Mouse (Mus musculus): ENCODE measurements around the gene Ptma. TPM values are rescaled to one million over a fixed set of nuclear protein-coding genes. Genes with fewer than 3 reads are reported as not detected.

Ptma gene
- total RNA-seq (2014; rRNA removed; ENCODE audit: low replicate concordance) (379 and 399 TPM in 2 replicates), polyA plus RNA-seq (2015; fragmentation: Nextera tagmentation; extraction: Ambion mirVana) (597 and 614 TPM in 2 replicates)

DNA sequence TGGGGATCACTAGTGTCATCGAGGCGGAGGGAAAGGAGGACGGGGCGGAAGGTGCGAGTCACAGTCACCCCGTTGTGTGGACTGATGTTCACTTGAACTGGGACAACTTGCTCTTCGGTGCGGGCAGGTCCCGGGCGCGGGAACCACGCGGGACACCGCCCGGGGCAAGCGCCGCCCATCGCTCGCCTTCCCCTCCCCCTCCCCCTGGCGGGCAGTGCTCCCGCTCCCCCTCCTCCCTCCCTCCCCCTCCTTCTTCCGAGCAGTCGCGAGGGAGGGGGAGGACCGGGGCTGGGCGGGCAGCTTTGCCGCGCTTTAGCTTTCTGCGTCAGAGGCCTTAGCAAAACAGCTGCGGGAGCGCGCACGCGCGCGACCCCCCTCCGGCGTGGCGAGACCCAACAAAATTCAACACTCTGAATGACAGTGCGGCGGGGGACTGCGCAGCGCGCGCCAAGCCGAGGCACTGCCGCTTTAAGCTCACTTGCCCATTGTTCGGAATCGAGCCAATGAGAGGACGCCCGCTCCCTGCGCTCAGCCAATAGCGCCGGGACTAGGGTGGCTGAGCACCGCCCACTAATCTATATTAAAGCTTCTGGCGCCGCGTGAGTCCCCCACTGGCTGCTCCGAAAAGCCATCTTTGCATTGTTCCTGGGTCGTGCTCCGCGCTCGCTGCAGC is at the start of gene Ptma:
TSS of gene Ptma (plus strand) at position 611 of the 673 bp plus-strand sequence.
- Histone ChIP-seq H3K4me2 (ENCODE audit: low read depth, low read length) (peak within 1 kb of the TSS; percentile 86), H3K4me3 (ENCODE audit: low read depth, low read length) (peak within 1 kb of the TSS; percentile 90), H3K36me3 (replicated peaks; ENCODE audit: control insufficient read depth, insufficient read depth, low read length) (peaks cover 20% of the 10 kb centered on the region), H3K4me1 (ENCODE audit: control insufficient read depth, insufficient read depth) (0 out of 2 replicates have a peak, but pooled peaks cover 10% of the 10 kb centered on the region), H3K27ac (ENCODE audit: low read depth) (peak within 1 kb of the TSS; percentile 98), H3K9ac (replicated peaks; ENCODE audit: low read depth, low read length) (peak within 1 kb of the TSS; percentile 99), H3K27me3 (ENCODE audit: control insufficient read depth, insufficient read depth, low read length) (no peaks in the 10 kb centered on the region), H3K9me3 (replicated peaks; ENCODE audit: control insufficient read depth, low read length) (no peaks in the 10 kb centered on the region)
- under 1% methylated on average over 57 of the region's 63 CpGs for WGBS
- ATAC-seq (ENCODE audit: insufficient read depth, low read depth) (peak; percentile 90), DNase-seq (ENCODE audit: low spot score) (peak; percentile 99)
- TF ChIP-seq CTCF (IDR thresholded peaks at IDR 0.05; ENCODE audit: low read depth) (no peak), EP300 (IDR thresholded peaks at IDR 0.05; ENCODE audit: low read depth) (peak; percentile 79)

DNA sequence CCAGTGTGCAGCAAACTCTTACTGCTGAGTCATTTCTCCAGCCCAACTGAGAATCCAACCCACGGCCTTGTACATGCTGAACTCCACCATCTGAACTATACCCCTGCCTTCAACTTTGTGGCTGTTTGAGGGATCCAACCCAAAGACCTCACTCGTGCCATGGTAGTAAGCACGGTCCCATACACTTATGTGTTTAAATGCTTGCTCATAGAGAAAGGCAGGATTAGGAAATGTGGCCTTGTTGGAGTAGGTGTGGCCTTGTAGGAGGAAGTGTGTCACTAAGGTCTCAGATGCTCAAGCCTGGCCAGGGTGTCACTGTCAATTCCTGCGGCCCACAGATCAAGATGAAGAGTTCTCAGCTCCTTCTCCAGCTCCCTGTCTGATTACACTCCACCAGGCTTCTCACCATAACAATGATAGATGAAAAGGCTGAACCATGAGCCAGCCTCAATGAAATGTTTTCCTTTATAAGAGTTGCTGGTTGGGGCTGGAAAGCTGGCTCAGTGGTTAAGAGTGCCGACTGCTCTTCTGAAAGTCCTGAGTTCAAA is 48.7 kb upstream of the Ptma start:
- Histone ChIP-seq H3K27me3 (ENCODE audit: control insufficient read depth, insufficient read depth, low read length) (no peaks in the 10 kb centered on the region), H3K4me3 (ENCODE audit: low read depth, low read length) (no peak overlapping the region), H3K36me3 (replicated peaks; ENCODE audit: control insufficient read depth, insufficient read depth, low read length) (no peaks in the 10 kb centered on the region), H3K9me3 (replicated peaks; ENCODE audit: control insufficient read depth, low read length) (no peaks in the 10 kb centered on the region), H3K4me2 (ENCODE audit: low read depth, low read length) (no peak overlapping the region), H3K9ac (replicated peaks; ENCODE audit: low read depth, low read length) (no peak overlapping the region), H3K27ac (ENCODE audit: low read depth) (no peak overlapping the region), H3K4me1 (ENCODE audit: control insufficient read depth, insufficient read depth) (peaks cover 6% of the 10 kb centered on the region)
- 92% methylated on average over 5 of the region's 5 CpGs for WGBS
- ATAC-seq (ENCODE audit: insufficient read depth, low read depth) (no peak), DNase-seq (ENCODE audit: low spot score) (no peak)
- TF ChIP-seq CTCF (IDR thresholded peaks at IDR 0.05; ENCODE audit: low read depth) (no peak), EP300 (IDR thresholded peaks at IDR 0.05; ENCODE audit: low read depth) (no peak)

DNA sequence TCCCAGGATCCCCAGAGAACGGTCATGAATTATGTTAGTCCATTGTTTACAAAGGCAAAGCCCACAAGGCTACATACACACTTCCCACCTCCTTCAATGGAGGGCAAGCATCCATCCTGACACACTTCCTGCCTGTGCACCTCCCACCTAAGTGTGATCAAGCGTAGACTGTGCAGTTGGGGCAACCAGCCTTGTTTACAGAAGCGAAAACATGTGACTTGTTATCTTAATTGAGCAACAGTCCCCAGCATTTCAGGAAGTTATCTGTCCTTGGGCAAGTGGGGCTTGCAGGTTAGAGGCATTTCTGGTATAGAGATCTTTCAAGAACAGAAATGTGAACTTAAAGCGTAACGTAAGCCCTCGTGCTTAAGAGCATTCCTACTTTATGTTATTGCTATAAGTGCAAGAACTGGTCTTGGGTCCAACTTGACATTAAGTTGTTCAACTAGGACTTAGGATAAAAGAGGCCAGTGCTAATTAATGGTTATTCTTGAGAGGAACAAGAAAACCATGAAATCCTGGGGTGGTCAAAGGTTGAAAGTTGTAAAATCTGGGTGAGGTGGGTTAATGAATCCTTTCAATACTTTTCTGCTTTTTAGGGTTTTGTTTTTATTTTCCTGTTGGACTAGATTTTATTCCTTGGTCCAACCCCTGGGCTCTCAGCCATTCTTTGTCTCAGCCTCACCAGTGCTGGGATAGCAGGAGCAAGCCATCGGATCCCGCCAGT is 47.3 kb upstream of the Ptma start:
- TF ChIP-seq EP300 (IDR thresholded peaks at IDR 0.05; ENCODE audit: low read depth) (0 out of 2 replicates have a peak, but pooled peaks have one; percentile 27), CTCF (IDR thresholded peaks at IDR 0.05; ENCODE audit: low read depth) (no peak)

DNA sequence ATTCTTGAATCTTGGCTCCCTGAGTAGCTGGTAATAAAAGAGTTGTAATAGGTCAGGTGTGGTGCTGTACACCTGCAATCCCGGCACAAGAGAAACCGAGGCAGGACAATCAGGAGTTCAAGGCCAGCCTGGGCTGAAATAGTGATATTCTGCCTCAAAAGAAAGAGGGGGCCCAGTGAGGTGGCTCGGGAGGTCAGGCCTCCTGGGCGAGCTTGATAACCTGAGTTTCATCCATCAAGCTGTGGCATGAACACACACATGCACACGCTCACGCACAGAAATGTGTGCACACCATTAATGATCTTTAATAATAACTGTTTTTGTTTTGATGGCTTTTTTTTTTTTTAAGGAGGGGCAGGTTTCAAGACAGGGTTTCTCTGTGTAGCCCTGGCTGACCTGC is 46.2 kb upstream of the Ptma start:
- no peak for DNase-seq (ENCODE audit: low spot score)
- no peak overlapping the region for H3K4me2 ChIP-seq (ENCODE audit: low read depth, low read length)
- no peak for ATAC-seq (ENCODE audit: insufficient read depth, low read depth)
- H3K27ac ChIP-seq (ENCODE audit: low read depth) = no peak overlapping the region
- WGBS = 92% methylated on average over 6 of the region's 6 CpGs
- no peak overlapping the region for H3K4me3 ChIP-seq (ENCODE audit: low read depth, low read length)
- H3K36me3 ChIP-seq (replicated peaks; ENCODE audit: control insufficient read depth, insufficient read depth, low read length) = no peaks in the 10 kb centered on the region
- TF ChIP-seq CTCF (IDR thresholded peaks at IDR 0.05; ENCODE audit: low read depth) = no peak
- no peak for TF ChIP-seq EP300 (IDR thresholded peaks at IDR 0.05; ENCODE audit: low read depth)
- H3K27me3 ChIP-seq (ENCODE audit: control insufficient read depth, insufficient read depth, low read length) = no peaks in the 10 kb centered on the region
- no peaks in the 10 kb centered on the region for H3K4me1 ChIP-seq (ENCODE audit: control insufficient read depth, insufficient read depth)
- no peaks in the 10 kb centered on the region for H3K9me3 ChIP-seq (replicated peaks; ENCODE audit: control insufficient read depth, low read length)
- H3K9ac ChIP-seq (replicated peaks; ENCODE audit: low read depth, low read length) = no peak overlapping the region

More for the DNA sequence above, 47.3 kb upstream of the Ptma start:
- WGBS = 61% methylated on average over 8 of the region's 8 CpGs
- Histone ChIP-seq H3K36me3 (replicated peaks; ENCODE audit: control insufficient read depth, insufficient read depth, low read length) (no peaks in the 10 kb centered on the region), H3K4me3 (ENCODE audit: low read depth, low read length) (no peak overlapping the region), H3K27ac (ENCODE audit: low read depth) (no peak overlapping the region; the same call in 1 of the 2 replicates), H3K4me1 (ENCODE audit: control insufficient read depth, insufficient read depth) (no peaks in the 10 kb centered on the region), H3K27me3 (ENCODE audit: control insufficient read depth, insufficient read depth, low read length) (no peaks in the 10 kb centered on the region), H3K4me2 (ENCODE audit: low read depth, low read length) (no peak overlapping the region), H3K9ac (replicated peaks; ENCODE audit: low read depth, low read length) (no peak overlapping the region), H3K9me3 (replicated peaks; ENCODE audit: control insufficient read depth, low read length) (no peaks in the 10 kb centered on the region)
- ATAC-seq (ENCODE audit: insufficient read depth, low read depth) (peak; percentile 70), DNase-seq (ENCODE audit: low spot score) (no peak)

DNA sequence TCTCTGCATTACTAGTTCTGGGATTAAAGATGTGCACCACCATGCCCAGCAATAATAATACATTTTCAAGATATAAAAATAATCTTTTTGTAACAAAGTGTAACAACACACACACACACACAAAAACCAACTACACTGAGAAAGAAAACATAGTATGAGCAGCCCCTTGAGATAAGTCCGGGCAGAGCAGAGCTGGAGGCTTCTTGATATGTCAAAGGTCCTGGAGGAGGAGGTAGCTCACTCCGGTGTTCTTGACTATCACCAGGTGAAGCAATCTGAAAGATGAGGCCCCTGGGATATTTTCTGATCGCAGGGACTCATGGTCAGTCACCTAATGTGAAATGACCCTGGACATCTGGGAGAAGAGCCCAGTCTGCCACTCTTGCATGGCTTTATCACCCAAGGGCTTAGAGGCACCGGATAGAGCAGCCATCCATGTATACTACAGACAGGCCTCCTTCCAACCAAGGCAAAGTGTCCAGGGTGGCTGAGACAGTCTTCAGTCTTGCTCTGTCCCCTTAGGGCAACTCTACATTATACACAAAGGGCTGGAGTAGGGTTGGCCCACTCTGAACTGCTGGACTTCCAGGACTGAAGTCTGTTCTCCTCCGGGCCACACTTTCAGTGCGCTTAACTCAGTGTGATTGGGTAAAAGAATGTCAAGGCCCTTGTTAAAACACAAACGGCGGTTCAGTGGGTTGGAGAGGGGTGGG is 45.6 kb upstream of the Ptma start:
- DNase-seq (ENCODE audit: low spot score) (no peak), ATAC-seq (ENCODE audit: insufficient read depth, low read depth) (no peak)
- 73% methylated on average over 8 of the region's 8 CpGs for WGBS
- Histone ChIP-seq H3K4me1 (ENCODE audit: control insufficient read depth, insufficient read depth) (no peaks in the 10 kb centered on the region), H3K36me3 (replicated peaks; ENCODE audit: control insufficient read depth, insufficient read depth, low read length) (no peaks in the 10 kb centered on the region), H3K27ac (ENCODE audit: low read depth) (no peak overlapping the region), H3K27me3 (ENCODE audit: control insufficient read depth, insufficient read depth, low read length) (no peaks in the 10 kb centered on the region), H3K4me3 (ENCODE audit: low read depth, low read length) (no peak overlapping the region), H3K4me2 (ENCODE audit: low read depth, low read length) (no peak overlapping the region), H3K9me3 (replicated peaks; ENCODE audit: control insufficient read depth, low read length) (no peaks in the 10 kb centered on the region), H3K9ac (replicated peaks; ENCODE audit: low read depth, low read length) (no peak overlapping the region)
- TF ChIP-seq EP300 (IDR thresholded peaks at IDR 0.05; ENCODE audit: low read depth) (no peak), CTCF (IDR thresholded peaks at IDR 0.05; ENCODE audit: low read depth) (no peak)
